Mouse (Mus musculus) erythroblast, adult 5-6 weeks (primary cell): Measurements from ENCODE around the gene Fezf2. TPM values are rescaled to one million over a fixed set of nuclear protein-coding genes. Genes with fewer than 3 reads are reported as not detected.

Source experiments
- total RNA-seq, 2 experiments: library from RNA; stranded (forward) in 1 of 2; stranded (reverse) in 1 of 2; fragments of 150-400 nt in 1 of 2; fragments of 200-764, 138-1000 nt in 1 of 2; gene quantifications; 2 replicates each; pipeline versions ENCODE4 v1.2.3 to v1.2.4; 2015 to 2017; ENCODE audit warnings: low replicate concordance in 2 of 2

The Fezf2 gene
- total RNA-seq, 2 experiments from 2014 or later = not detected

Other genes with a start within 250 kb of the Fezf2 start
- not detected in 2 replicates for gene Gm49355, start 64.2 kb downstream of the Fezf2 start, total RNA-seq (2015; ENCODE audit: low replicate concordance)
- gene Gm49355, start 64.2 kb downstream of the Fezf2 start, total RNA-seq (2017; ENCODE audit: low replicate concordance) = not detected in 2 replicates
- gene 3830406C13Rik, start 64.0 kb downstream of the Fezf2 start, total RNA-seq (2015; ENCODE audit: low replicate concordance) = 11.9 and 34.0 TPM in 2 replicates
- gene 3830406C13Rik, start 64.0 kb downstream of the Fezf2 start, total RNA-seq (2017; ENCODE audit: low replicate concordance) = 4.6 and 7.6 TPM in 2 replicates